17 mouse cellular contexts compared by ENCODE assay signal in genomic region chr19:36731310-36731709, GRCm38 (mm10). TPM values are rescaled to one million over a fixed set of nuclear protein-coding genes. Genes with fewer than 3 reads are reported as not detected.
DNase-seq lines count a peak whose midpoint lies in the region; ATAC-seq and TF ChIP-seq lines count a peak whose summit lies in the region.
"Had no signal": no experiment of that assay in that cellular context is flagged by ENCODE, and none has a peak within 500 bp of the region (broad histone marks: within the 10 kb centered on the region; RNA-seq: fewer than 3 reads in every experiment).

No protein-coding gene starts in this region.

- no peak for TF ChIP-seq CTCF in heart, adult 2 months (IDR thresholded peaks at IDR 0.05)

- H3K79me2 ChIP-seq in heart, adult 2 months (replicated peaks; ENCODE audit: control insufficient read depth, insufficient read depth, low read length) = no peaks in the 10 kb centered on the region; the same call in 1 of the 2 replicates

- no peak for ATAC-seq in lung, embryonic 16.5 days (ENCODE audit: low read depth)
- ATAC-seq in heart, embryonic 12.5 days (ENCODE audit: insufficient number of reproducible peaks, low FRiP score) = no peak; the same call in 1 of the 2 replicates
- ATAC-seq: intestine, postnatal 0 days had no signal

- DNase-seq in heart, adult 2 months = peak; percentile 61 to 62
- no peak for DNase-seq in heart, postnatal 36 days
- DNase-seq in lung, postnatal 4 days = no peak
- DNase-seq in yolk sac, embryonic 10.5 days (ENCODE audit: low spot score) = peak; percentile 58
- no peak for DNase-seq in spleen, postnatal 10 days (ENCODE audit: low spot score in 2 of 2)
- no peak for DNase-seq in cerebellum, adult 18-20 months
- DNase-seq: cerebellum, adult 11 months; embryo, embryonic 11 days; kidney, postnatal 14 days; left cerebral cortex, postnatal 4 days; lung, adult 2 months; thymus, adult 18-20 months had no signal

- H3K4me2 ChIP-seq in lung, embryonic 16.5 days (ENCODE audit: low read depth, low read length) = peak overlapping the region; percentile 57; the same call in 1 of the 2 replicates
- H3K4me2 ChIP-seq in heart, embryonic 12.5 days = peak overlapping the region; percentile 65

- no peaks in the 10 kb centered on the region for H3K9me3 ChIP-seq in lung, embryonic 16.5 days (ENCODE audit: control insufficient read depth, low read length)
- H3K9me3 ChIP-seq in heart, embryonic 12.5 days (replicated peaks) = no peaks in the 10 kb centered on the region
- H3K9me3 ChIP-seq: hindbrain, embryonic 10.5 days had no signal

- TF ChIP-seq EP300 in heart, adult 2 months (IDR thresholded peaks at IDR 0.05; ENCODE audit: insufficient read depth, low read depth, low read length) = peak; percentile 56; the same call in 1 of the 2 replicates

- TF ChIP-seq POLR2A in heart, adult 2 months (IDR thresholded peaks at IDR 0.05; ENCODE audit: insufficient read depth, low read depth, low read length) = 0 out of 2 replicates have a peak, but pooled peaks have one; percentile 15

- WGBS in heart, adult 2 months = 58% methylated on average over 11 of the region's 11 CpGs
- 73% methylated on average over 11 of the region's 11 CpGs for WGBS in lung, embryonic 16.5 days
- 58% methylated on average over 11 of the region's 11 CpGs for WGBS in heart, embryonic 12.5 days

- H3K27me3 ChIP-seq in heart, adult 2 months (ENCODE audit: control insufficient read depth, insufficient read depth, low read length) = no peaks in the 10 kb centered on the region
- no peaks in the 10 kb centered on the region for H3K27me3 ChIP-seq in lung, embryonic 16.5 days (ENCODE audit: control insufficient read depth, insufficient read depth, low read depth, low read length)
- H3K27me3 ChIP-seq in heart, embryonic 12.5 days (replicated peaks) = no peaks in the 10 kb centered on the region

- H3K36me3 ChIP-seq in heart, adult 2 months (ENCODE audit: control insufficient read depth, insufficient read depth, low read length) = peaks cover 20% of the 10 kb centered on the region
- peaks cover 30% of the 10 kb centered on the region for H3K36me3 ChIP-seq in lung, embryonic 16.5 days (ENCODE audit: control insufficient read depth, insufficient read depth, low read length)
- H3K36me3 ChIP-seq in heart, embryonic 12.5 days = peaks cover 33% of the 10 kb centered on the region

- H3K4me3 ChIP-seq in heart, adult 2 months = no peak overlapping the region
- H3K4me3 ChIP-seq in lung, embryonic 16.5 days (ENCODE audit: low read length) = no peak overlapping the region
- H3K4me3 ChIP-seq in heart, embryonic 12.5 days = 0 out of 2 replicates have a peak overlapping the region, but pooled peaks have one; percentile 6
- H3K4me3 ChIP-seq: hindbrain, embryonic 10.5 days had no signal

- intact Hi-C loops in heart, adult 2 months (cut with DNase I) = loop anchor here (2.0 kb wide), 1 partner anchor 17 kb away; no protein-coding TSS in a partner anchor
- intact Hi-C loops in heart, postnatal 36 days (cut with DNase I) = no loop called here

- H3K27ac ChIP-seq in heart, adult 2 months = peak overlapping the region; percentile 48
- no peak overlapping the region for H3K27ac ChIP-seq in lung, embryonic 16.5 days (ENCODE audit: low read length)
- H3K27ac ChIP-seq in heart, embryonic 12.5 days (ENCODE audit: poor library complexity, severe bottlenecking) = peak overlapping the region; percentile 82
- H3K27ac ChIP-seq: hindbrain, embryonic 10.5 days had no signal

- no peak overlapping the region for H3K9ac ChIP-seq in heart, adult 2 months (ENCODE audit: low read depth, low read length)
- no peak overlapping the region for H3K9ac ChIP-seq in lung, embryonic 16.5 days (ENCODE audit: low read length)
- H3K9ac ChIP-seq in heart, embryonic 12.5 days = 0 out of 2 replicates have a peak overlapping the region, but pooled peaks have one; percentile 14

- peaks cover 3% of the 10 kb centered on the region for H3K4me1 ChIP-seq in heart, adult 2 months (ENCODE audit: control insufficient read depth, insufficient read depth, low read length)
- H3K4me1 ChIP-seq in lung, embryonic 16.5 days (replicated peaks; ENCODE audit: control insufficient read depth, insufficient read depth, low read length) = peaks cover 24% of the 10 kb centered on the region
- H3K4me1 ChIP-seq in heart, embryonic 12.5 days (replicated peaks) = peaks cover 22% of the 10 kb centered on the region

RNA-seq across cellular contexts. Expression of gene Ppp1r3c, which starts 5.1 kb away (rescaled TPM):
- 100 to 1,000 TPM in 1 of 2 experiments, 10 to 100 TPM in 1; 90.4 to 152 TPM for total RNA-seq in heart, adult 2 months (2021)
- polyA plus RNA-seq in heart, adult 2 months (2012; rRNA removed) = 49.7 and 99.7 TPM in 2 replicates
- 100 to 1,000 TPM in 1 of 2 experiments, 10 to 100 TPM in 1; 65.8 to 116 TPM for total RNA-seq in heart, postnatal 36 days (2021)
- polyA plus RNA-seq in lung, embryonic 16.5 days (2015; fragmentation: Nextera tagmentation; extraction: Ambion mirVana) = 97.2 and 105 TPM in 2 replicates
- 53.3 and 55.1 TPM in 2 replicates for polyA plus RNA-seq in heart, embryonic 12.5 days (2016; fragmentation: Nextera tagmentation; extraction: Ambion mirVana)
- polyA plus RNA-seq: C2C12 had no signal

Comparison
In these comparisons a context has a peak if more than half of its experiments do, and no peak if none do; other contexts are left out.
1. DNase-seq: peak in heart, adult 2 months (2 of 2) and yolk sac, embryonic 10.5 days (single experiment); none in heart, postnatal 36 days (0 of 2), lung, postnatal 4 days (0 of 2), spleen, postnatal 10 days (0 of 2) and cerebellum, adult 18-20 months (0 of 2).